Mouse (Mus musculus): ENCODE measurements around the gene Olfr813.
"Not testable (repeated sequence)": the region's sequence is repeated elsewhere in the genome, so short reads cannot be mapped to it uniquely, and the experiment has no call there.

The Olfr813 gene

GRCm38 (mm10) chr10:129855067-129855466, at the start of gene Olfr813:
Gene Olfr813 (plus strand): TSS chr10:129855367.
- DNase-seq = no peak

GRCm38 (mm10) chr10:129845994-129846393, 9.2 kb upstream of the Olfr813 start, which contains the start of gene Olfr812:
Gene Olfr812 (minus strand): TSS chr10:129846094.
- DNase-seq = no peak

- no peak for DNase-seq
Measured at GRCm38 (mm10) chr10:129847343-129847742, 7.8 kb upstream of the Olfr813 start.

GRCm38 (mm10) chr10:129879751-129880150, 24.6 kb downstream of the Olfr813 start, which contains the start of gene Olfr814:
Gene Olfr814 (minus strand): TSS chr10:129879851.
- not testable (repeated sequence) for DNase-seq

- not testable (repeated sequence) for DNase-seq
Measured at GRCm38 (mm10) chr10:129885496-129885895, 30.3 kb downstream of the Olfr813 start.

- DNase-seq = no peak
Measured at GRCm38 (mm10) chr10:129885934-129886333, 30.8 kb downstream of the Olfr813 start.

- DNase-seq = not testable (repeated sequence)
Measured at GRCm38 (mm10) chr10:129905767-129906166, 50.6 kb downstream of the Olfr813 start, which contains the start of gene Olfr815. Gene Olfr815 (minus strand): TSS chr10:129905867.

Data from thymus, postnatal 25 days (tissue).